Mouse (Mus musculus): ENCODE measurements at regions not wholly inside any gene's neighbourhood (a gene's known extent, or its start where the extent isn't known, plus 50 kb on each side); places are given as distances from the start of the nearest gene placed in this dataset.

DNA sequence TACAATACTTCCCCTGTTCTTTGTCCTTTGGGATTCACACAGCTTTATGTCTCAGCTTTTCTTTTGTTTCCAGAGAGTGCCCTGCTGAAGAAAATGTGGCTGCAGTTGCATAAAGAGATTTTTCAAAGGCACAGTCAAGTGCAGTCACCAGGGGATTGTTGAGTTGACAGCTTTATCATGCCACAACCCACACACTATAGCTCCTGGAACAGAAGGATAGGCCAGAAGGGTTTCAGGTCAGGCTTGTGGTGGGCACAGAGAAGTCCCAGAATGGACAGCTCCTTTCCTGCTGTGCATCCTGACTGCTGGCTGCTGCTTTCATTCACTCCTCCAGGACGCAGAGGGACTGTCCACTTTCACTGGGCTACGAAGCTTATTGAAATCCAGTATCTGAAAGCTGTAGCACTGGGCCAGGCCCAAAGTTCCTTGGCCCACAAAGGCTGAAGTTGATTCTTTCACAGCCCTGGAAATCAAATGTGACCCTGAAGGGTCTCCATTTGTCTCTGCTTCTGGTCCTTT, 119.6 kb upstream of the Slc24a5 start:
- TF ChIP-seq EP300 (IDR thresholded peaks at IDR 0.05; ENCODE audit: low read depth in 1 of 2, low read length in 2 of 2) (no peak), MYC (IDR thresholded peaks at IDR 0.05; ENCODE audit: low read depth, low read length) (no peak), MAFK (IDR thresholded peaks at IDR 0.05; ENCODE audit: borderline replicate concordance, low read depth, low read length) (no peak), CTCF (IDR thresholded peaks at IDR 0.05 in 2 of 3, conservative IDR thresholded peaks at IDR 0.05 in 1 of 3; ENCODE audit: control insufficient read depth in 1 of 3, insufficient read depth in 1 of 3, low read depth in 2 of 3, low read length in 3 of 3, poor library complexity in 1 of 3, severe bottlenecking in 1 of 3) (no peak), CHD2 (IDR thresholded peaks at IDR 0.05; ENCODE audit: low read length) (no peak), POLR2A (IDR thresholded peaks at IDR 0.05; ENCODE audit: control insufficient read depth in 1 of 2, insufficient read depth in 1 of 2, low read depth in 1 of 2, low read length in 2 of 2, poor library complexity in 1 of 2) (no peak), ZNF384 (IDR thresholded peaks at IDR 0.05; ENCODE audit: low read depth, low read length) (no peak), GABPA (IDR thresholded peaks at IDR 0.05; ENCODE audit: low read depth, low read length) (no peak), MXI1 (IDR thresholded peaks at IDR 0.05; ENCODE audit: low read depth, low read length) (no peak), SIN3A (IDR thresholded peaks at IDR 0.05; ENCODE audit: low read length) (no peak), E2F4 (IDR thresholded peaks at IDR 0.05; ENCODE audit: borderline replicate concordance, low read depth, low read length) (no peak)
